Mouse (Mus musculus) liver, embryonic 14.5 days (tissue): ENCODE measurements at regions not wholly inside any gene's neighbourhood (a gene's known extent, or its start where the extent isn't known, plus 50 kb on each side); places are given as distances from the start of the nearest gene placed in this dataset.

Source experiments
- CTCF ChIP-seq: IDR thresholded peaks from 2 replicates; pipeline ENCODE4 v1.5.1; 2016; ENCODE audit warnings: antibody characterized with exemption, low read depth, control low read depth
- EP300 ChIP-seq: IDR thresholded peaks from 2 replicates; pipeline ENCODE4 v1.6.1; 2016; ENCODE audit warnings: antibody characterized with exemption, low read depth

- TF ChIP-seq CTCF (no peak), EP300 (no peak)
Measured at GRCm38 (mm10) chr9:33549395-33549794, 913.4 kb downstream of the Ets1 start.
